Mouse (Mus musculus): ENCODE measurements around the gene Klf7.

The Klf7 gene

GRCm38 (mm10) chr1:64021986-64022385 is 100.1 kb downstream of the Klf7 start:
- DNase-seq (ENCODE audit: extremely low spot score): no peak

DNA sequence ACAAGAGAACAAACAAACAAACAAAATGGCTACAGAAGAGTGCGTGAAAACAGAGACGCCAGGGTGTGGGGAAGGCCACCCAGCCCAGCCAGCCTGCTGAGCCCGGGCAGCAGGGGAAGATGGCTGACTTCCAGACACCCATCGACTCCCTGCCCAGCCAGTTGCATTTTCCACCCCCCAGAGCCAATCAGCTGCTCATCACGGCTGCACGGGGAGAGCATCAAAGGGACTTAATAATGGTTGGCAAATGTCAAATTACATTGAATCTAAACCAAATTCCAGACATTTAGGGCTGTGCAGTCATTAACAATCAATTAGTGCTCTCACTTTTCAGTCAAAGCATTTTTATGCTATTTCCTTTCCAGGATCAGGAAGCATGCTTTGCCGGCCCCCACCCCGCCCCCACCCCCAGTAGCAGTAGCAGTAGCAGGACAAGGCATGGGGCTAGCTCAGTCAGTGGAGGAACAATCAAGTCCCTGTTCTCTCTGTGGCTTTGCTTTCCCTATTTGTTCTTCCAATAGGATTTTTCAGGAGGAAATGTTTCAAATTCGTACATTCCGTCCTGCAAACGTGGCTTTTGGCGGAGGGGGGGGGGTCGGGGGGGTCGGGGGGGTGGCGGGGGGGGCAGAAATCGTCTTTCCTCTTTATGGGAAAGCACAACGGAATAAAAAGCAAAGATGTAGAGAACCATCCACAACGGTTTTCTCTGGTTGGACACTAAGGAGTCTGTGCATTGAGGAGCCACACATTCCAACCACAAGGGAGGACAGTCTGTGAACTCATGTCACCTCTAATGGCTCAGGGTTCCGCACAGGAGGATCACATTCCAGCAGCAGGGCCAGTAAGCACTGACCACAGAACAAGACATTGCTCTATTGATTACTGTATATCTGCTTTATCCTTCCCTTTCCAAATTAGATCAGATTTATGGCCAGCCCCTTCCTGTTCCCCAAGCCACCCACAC is 101.1 kb downstream of the Klf7 start:
- DNase-seq (ENCODE audit: extremely low spot score): peak; percentile 25

- DNase-seq (ENCODE audit: extremely low spot score): no peak
These were observed 102.9 kb downstream of the Klf7 start for GRCm38 (mm10) chr1:64019127-64019635.

DNA sequence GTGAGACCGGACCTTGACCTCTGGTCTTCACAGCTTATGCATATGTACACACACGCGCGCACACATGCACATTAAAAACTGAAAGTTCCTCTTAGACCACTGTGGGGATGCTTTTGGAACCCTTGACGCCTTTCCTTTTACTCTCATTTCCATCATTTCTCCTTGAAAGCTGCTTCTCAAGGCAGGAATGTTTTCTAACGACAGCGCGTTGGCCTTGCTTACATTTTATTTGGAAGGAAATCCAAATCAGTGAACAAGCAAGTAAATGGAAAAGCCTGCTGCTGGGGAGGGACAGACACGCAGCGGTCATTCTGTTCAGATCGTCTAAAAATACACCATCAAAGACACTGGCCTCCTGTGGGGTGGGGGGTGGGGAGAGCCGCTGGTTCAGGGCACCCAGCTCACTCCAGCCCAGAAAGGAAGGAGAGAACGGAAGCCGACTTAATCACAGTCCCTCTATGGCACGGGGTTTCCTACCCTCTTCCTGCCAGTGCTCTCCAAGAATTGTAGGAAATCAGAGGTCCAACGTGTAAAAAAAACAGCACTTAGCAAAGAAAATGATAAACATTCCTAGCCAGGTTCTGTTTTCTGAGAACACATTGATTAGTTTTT is 103.5 kb downstream of the Klf7 start:
- no peak for DNase-seq (ENCODE audit: extremely low spot score)

- DNase-seq (ENCODE audit: extremely low spot score): no peak
These were observed 108.0 kb downstream of the Klf7 start for GRCm38 (mm10) chr1:64014091-64014490.

DNA sequence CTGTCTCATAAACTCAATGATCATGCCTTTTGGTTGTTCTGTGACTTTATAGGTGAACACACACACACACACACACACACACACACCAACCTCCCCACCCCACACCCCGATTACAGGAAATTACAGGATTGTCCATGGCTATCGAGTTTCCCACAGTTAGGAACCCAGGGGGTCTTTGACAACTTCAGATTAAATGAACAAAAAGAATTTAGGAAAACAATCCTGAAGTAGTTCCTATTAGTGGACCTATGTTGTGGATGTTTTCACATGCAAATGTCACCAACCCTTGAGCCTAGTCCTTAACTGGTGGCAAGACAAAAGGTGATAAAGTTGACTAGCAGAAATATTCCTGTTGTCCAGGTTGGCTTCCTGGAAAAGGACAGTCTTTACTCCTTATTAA is 113.1 kb downstream of the Klf7 start:
- no peak for DNase-seq (ENCODE audit: extremely low spot score)

- DNase-seq (ENCODE audit: extremely low spot score): no peak
These were observed 114.1 kb downstream of the Klf7 start for GRCm38 (mm10) chr1:64008031-64008430.

GRCm38 (mm10) chr1:64005194-64005593 is 116.9 kb downstream of the Klf7 start:
- DNase-seq (ENCODE audit: extremely low spot score): no peak

DNA sequence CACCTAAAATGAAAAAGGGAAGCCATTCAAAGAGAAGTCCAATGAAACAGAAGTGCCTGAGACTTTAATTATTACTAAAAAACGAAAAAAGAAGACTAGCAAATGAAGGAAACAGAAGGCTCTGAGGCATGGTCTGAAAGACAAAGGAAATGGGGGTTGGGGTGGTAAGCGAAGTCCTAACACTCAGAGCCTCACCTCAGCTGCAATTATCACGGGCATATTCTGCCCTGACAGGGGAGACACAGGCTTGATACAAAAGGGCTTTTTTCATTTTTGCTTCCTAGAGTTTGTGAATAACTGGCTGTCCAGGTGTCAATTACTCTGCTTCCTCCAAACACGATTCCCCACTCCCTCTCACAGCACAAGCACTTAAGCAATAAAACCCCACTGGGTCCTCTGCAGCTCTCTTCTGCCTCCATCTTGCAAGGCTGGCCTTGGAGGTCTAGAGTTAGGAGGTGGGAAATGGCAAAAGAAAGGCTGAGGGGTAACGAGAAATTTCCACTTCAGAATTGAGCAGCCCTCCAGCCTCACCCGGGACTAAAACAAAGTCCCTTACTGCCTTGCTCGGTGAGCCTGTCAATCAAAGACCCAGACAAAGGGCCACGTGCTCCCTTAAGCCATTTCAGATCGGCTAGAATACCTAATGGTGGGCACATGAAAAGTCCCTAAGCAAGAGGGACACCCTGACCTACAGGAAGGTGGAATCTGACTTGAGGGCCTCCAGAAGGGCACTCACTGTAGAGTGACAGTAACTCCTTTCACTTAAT is 118.4 kb downstream of the Klf7 start:
- no peak for DNase-seq (ENCODE audit: extremely low spot score)

GRCm38 (mm10) chr1:64002036-64002435 is 120.0 kb downstream of the Klf7 start:
- DNase-seq (ENCODE audit: extremely low spot score): no peak

DNA sequence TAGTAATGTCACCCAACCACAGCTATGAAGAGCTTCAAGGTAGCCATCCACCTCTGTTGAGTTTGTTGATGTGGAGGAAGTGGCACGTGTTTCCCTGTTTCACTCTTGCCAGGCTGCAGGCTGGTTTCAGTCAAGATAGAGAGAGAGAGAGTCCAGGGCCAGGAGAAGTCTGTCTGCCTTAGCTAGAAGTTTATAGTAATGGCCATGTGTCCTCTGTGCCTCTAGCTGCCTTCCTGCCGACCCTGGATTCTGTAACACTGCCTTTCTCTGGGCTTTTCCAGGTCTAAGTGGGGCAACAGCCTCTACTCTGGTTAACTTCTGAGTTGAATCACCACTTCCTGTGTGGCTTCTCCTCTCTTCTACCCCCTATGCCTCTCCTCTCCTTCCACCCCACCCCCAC is 121.5 kb downstream of the Klf7 start:
- no peak for DNase-seq (ENCODE audit: extremely low spot score)

GRCm38 (mm10) chr1:63999481-63999880 is 122.6 kb downstream of the Klf7 start:
- no peak for DNase-seq (ENCODE audit: extremely low spot score)

DNA sequence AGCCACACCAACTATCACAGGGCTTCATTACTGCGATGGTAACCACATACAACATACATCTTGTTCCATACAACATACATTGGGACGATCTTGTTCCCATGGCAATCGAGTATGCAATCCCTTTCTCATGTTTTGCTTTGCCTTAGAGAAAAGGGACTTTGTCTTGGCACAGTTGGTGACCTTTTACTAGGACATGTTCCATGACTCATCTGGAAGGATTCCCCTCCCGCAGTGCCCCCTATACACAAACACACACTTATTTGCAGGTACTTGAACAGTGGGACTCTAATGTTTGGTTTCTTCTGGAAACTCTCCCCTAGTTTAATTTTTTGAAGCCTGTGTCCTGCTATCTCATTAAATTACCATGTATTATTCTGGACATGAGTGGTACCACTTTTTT is 123.2 kb downstream of the Klf7 start:
- DNase-seq (ENCODE audit: extremely low spot score): no peak

DNA sequence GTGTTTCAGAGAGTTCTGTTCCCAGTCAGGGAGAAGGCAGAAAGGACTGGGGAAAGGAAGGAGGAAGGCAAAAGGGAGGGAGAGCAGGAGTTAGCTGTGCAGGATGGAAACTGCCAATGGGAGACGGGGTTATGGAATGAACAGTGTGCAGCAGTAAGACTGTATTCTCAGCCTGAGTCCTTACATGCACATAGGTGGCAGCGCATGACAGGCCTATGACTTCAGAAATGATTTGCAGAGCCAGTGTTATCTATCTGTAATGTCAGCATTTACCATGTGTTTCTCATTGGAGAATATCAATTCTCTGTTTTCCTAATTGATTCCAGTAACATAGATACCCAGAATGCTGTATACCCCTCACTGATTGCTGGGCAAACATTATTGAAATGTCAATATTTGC is 123.9 kb downstream of the Klf7 start:
- DNase-seq (ENCODE audit: extremely low spot score): no peak

DNA sequence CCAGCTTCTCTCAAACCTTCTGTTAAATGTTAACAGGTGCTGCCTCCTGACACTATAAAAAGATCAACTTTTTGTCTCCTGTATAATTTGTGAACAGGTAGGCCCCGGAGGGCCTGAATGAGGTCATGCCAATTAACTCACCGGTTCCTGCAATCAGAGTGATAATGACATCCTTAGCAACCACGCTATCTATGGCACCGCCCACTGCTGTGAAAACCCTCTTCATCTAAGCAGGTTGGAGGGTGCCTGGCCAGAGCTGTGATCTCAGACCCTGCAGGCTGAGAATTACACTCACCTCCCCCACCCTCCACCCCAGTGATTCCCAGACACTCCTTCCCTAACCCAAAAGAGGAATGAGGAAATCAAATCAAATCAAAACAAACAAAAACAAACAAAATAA is 126.3 kb downstream of the Klf7 start:
- no peak for DNase-seq (ENCODE audit: extremely low spot score)

- DNase-seq (ENCODE audit: extremely low spot score): no peak
These were observed 127.0 kb downstream of the Klf7 start for GRCm38 (mm10) chr1:63995137-63995492.

DNA sequence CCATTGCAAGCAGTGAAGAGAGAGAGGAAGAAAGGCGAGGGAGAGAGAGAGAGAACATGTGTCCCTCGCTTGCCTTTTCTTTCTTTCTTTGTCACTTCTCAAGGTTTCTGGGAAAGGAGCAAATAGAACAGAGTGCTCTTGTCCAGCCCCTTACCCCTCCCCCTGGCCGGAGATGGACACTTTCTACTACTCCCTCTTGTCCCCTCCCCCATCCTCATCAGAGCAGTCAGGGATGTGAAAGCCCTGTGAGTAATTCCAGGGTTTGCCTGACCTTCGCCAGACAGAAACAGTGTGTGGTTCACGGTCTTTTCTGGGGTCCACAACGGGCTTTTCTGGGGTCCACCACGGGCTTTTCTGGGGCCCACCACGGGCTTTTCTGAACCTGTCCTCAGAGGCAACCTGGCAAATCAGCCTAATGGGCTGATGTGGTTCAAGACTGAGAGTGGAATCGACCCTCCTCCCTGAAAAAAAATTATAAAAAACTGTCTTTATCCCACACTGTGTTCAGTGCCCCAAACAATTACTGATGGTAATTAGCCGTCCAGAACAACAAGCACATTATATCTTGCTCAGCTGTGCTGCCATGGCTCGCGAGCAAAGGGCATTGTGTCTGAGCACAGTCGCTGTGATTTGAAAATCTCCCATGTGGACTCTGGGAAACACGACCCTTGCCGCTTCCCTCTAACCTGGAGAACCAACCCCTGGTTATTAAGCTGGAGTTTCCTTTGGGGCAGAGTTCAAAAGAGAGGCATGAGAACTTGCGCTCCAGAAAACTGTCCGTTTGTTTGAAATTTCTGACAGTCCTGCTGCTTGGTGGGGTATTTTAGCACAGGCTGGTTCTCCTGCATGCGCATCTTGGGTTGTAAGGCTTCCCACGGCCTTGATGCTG is 127.6 kb downstream of the Klf7 start:
- DNase-seq (ENCODE audit: extremely low spot score): peak; percentile 83

GRCm38 (mm10) chr1:63992506-63992905 is 129.6 kb downstream of the Klf7 start:
- DNase-seq (ENCODE audit: extremely low spot score): no peak

GRCm38 (mm10) chr1:63990416-63990815 is 131.7 kb downstream of the Klf7 start:
- DNase-seq (ENCODE audit: extremely low spot score): no peak

- no peak for DNase-seq (ENCODE audit: extremely low spot score)
These were observed 141.3 kb downstream of the Klf7 start for GRCm38 (mm10) chr1:63980733-63981132.

Data from embryo, embryonic 9.5 days (tissue).